Mouse (Mus musculus): ENCODE data around the gene Ms4a18.

Gene Ms4a18

GRCm38 (mm10) chr19:10980210-10980609 is 37.6 kb downstream of the Ms4a18 start:
- no peak for DNase-seq

GRCm38 (mm10) chr19:10979184-10980168 is 38.4 kb downstream of the Ms4a18 start:
- peak; percentile 97 for DNase-seq

- DNase-seq, result peak; percentile 46
Observed at GRCm38 (mm10) chr19:10976318-10976717, 41.5 kb downstream of the Ms4a18 start.

GRCm38 (mm10) chr19:10975187-10975586 is 42.6 kb downstream of the Ms4a18 start:
- no peak for DNase-seq

- DNase-seq, result no peak
Observed at GRCm38 (mm10) chr19:10974238-10974865, 43.5 kb downstream of the Ms4a18 start, which contains the start of gene Ms4a10. Ms4a10 (minus strand) TSS chr19:10974670.

- DNase-seq, result no peak
Observed at GRCm38 (mm10) chr19:10973187-10973586, 44.6 kb downstream of the Ms4a18 start.

GRCm38 (mm10) chr19:10972660-10973059 is 45.2 kb downstream of the Ms4a18 start:
- DNase-seq, result no peak

- DNase-seq, result no peak
Observed at GRCm38 (mm10) chr19:10970457-10970856, 47.4 kb downstream of the Ms4a18 start.

GRCm38 (mm10) chr19:10968578-10968977 is 49.3 kb downstream of the Ms4a18 start:
- DNase-seq, result no peak

- no peak for DNase-seq
Observed at GRCm38 (mm10) chr19:10965721-10966120, 52.1 kb downstream of the Ms4a18 start.

- no peak for DNase-seq
Observed at GRCm38 (mm10) chr19:10959978-10960346, 57.9 kb downstream of the Ms4a18 start.

GRCm38 (mm10) chr19:10959085-10959977 is 58.5 kb downstream of the Ms4a18 start:
- peak; percentile 37 for DNase-seq

GRCm38 (mm10) chr19:10952021-10952939 is 65.6 kb downstream of the Ms4a18 start:
- DNase-seq, result no peak

- DNase-seq, result no peak
Observed at GRCm38 (mm10) chr19:10949558-10949957, 68.3 kb downstream of the Ms4a18 start.

GRCm38 (mm10) chr19:10949112-10949511 is 68.7 kb downstream of the Ms4a18 start, which contains the start of gene Ccdc86:
Ccdc86 (minus strand) TSS chr19:10949266.
- peak; percentile 97 for DNase-seq

- peak; percentile 38 for DNase-seq
Observed at GRCm38 (mm10) chr19:10948416-10948815, 69.4 kb downstream of the Ms4a18 start.

GRCm38 (mm10) chr19:10947219-10947618 is 70.6 kb downstream of the Ms4a18 start:
- no peak for DNase-seq
